Mouse (Mus musculus): ENCODE measurements around the gene Khnyn. TPM values are rescaled to one million over a fixed set of nuclear protein-coding genes. Genes with fewer than 3 reads are reported as not detected.

The Khnyn gene
- 10 to 100 TPM; 13.4 to 13.9 TPM for polyA plus RNA-seq (2017; shearing (Covaris generic))

GRCm38 (mm10) chr14:55884713-55885113 is at the start of gene Khnyn:
Gene Khnyn, plus strand, starts transcription at chr14:55884947.
- ATAC-seq, result peak; percentile 71

DNA sequence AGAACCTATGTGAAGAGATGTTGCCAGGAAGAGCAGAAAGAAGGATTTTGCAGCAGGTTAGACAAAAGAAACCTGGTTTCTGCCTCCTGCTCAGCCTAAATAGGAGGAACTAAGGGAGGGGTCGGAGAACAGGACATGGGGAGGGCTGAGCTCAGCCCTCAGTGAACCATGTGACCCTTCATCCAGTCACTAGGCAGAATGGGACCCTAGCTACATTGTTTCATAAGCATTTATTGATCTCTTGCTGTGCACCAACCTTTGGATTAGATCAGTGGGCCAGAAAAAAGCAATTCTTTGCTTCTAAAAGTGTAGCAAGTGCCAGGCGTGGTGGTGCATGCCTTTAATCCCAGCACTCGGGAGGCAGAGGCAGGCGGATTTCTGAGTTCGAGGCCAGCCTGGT is 46.4 kb upstream of the Khnyn start:
- no peak for ATAC-seq

- no peak for ATAC-seq
Measured at GRCm38 (mm10) chr14:55838740-55839139, 46.0 kb upstream of the Khnyn start.

DNA sequence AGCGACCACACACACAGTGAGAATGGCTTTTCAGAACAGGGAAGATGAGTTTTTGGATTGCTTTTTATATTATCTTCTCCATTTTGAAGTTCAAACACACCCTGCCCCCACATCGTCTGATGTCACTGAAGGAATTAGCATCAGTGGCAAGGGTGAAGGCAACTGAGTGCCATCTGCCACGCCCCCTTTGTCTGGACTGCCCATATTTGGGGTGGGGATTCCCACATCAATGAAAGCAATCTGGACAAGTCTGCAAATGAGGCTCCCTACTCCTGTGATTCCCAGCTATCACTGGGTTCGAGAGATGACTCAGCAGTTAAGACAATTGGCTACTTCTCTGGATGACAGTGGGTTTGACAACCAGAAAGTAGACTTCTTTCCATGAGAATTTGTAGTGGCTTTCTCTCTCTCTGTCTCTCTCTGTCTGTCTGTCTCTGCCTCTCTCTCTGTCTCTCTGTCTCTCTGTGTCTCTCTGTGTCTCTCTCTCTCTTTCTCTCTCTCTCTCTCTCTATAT is 43.8 kb upstream of the Khnyn start:
- ATAC-seq, result no peak

GRCm38 (mm10) chr14:55842794-55843193 is 42.0 kb upstream of the Khnyn start:
- no peak for ATAC-seq

GRCm38 (mm10) chr14:55845506-55846294 is 39.0 kb upstream of the Khnyn start:
- ATAC-seq, result no peak

GRCm38 (mm10) chr14:55850885-55851284 is 33.9 kb upstream of the Khnyn start:
- no peak for ATAC-seq

- no peak for ATAC-seq
Measured at GRCm38 (mm10) chr14:55852646-55853551, 31.8 kb upstream of the Khnyn start.

DNA sequence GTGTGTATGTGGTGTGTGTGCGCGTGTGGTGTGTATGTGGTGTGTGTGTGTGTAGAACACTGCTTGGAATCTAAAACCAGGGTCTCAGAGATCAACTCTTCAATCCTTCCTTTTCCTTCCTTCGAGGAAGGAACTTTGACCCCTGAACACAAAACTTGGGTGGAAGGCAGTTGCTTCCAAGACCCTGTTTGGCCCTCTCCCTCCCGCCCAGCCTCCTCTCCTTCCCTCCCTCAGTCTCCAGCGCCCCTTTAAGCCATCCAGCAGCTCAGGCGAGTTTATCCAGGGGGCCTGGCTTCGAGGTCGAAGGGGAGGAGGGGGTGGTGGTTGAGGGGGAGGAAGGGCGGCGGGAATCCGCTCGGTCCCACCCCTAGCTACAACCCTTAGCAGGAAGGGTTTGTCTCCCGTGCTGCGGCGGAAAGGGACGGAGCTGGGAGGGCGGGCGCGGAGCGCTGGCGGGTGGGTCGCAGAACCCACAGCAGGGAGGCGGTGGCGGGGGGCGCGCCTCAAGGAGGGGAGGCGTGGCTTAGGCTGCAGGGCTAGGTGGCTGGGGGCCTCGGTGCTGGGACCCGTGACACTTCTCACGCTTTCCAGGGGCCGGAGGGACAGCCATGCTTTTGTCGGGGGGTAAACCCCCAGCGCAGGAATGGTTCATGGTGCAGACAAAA is 31.0 kb upstream of the Khnyn start, which contains the start of gene Nynrin:
TSS of gene Nynrin (plus strand) at position 390 of the 665 bp plus-strand sequence.
- no peak for ATAC-seq

DNA sequence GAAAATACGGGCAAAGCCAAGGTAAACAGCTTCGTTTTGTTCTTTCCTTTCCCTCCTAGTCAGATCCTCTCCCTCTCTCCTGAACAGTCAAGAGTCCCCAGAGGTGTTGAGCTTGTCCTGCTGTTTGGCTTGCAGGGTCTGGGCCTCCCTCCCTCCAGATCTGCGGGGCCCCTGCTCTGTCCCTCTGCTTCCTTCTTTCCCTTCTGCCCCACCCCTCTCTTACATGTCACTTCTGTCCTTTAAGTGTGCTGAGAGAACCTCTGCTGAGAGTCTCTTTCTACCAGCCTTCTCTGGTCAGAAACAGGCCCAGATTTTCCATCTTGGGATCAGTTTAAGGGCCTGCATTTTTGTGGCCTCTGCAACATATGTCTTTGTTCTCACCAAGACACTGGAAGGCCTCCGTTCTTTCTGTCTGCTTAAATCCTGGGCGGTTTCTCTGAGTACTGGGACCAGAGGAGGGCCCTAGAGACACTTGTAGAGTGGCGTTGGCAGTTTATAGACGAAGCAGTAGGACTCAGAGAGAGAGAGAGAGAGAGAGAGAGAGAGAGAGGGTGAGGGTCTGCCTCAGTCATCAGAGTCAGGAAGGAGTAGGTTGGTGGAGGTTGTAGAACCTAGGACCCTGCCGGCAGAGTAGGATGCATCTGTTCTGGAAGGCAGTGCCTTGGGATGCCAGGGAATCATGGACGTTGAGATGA is 30.2 kb upstream of the Khnyn start:
- no peak for ATAC-seq

DNA sequence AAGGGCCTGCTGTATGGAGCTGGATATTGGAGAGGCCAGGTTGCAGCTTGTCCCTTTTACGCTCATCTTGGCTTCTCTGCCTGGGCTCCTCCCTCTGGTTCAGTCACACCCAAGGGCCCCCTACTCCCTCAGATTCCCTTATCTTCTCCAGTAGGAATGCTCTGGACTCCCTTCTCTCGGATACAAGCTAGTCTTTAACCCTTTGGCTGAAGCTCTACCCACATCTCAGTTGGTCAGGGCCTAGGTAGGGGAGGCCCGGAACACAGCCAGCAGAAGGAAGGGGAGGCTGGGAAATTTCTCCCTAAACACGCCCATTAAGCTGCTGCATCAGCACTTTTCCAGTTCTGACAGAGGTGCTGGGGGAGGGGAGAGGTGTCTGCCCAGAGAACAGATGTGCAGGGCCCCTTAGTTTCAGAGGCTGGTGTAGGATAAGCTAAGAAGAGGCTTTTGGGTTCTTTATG is 29.6 kb upstream of the Khnyn start:
- ATAC-seq, result no peak

- ATAC-seq, result no peak
Measured at GRCm38 (mm10) chr14:55857588-55857987, 27.2 kb upstream of the Khnyn start.

DNA sequence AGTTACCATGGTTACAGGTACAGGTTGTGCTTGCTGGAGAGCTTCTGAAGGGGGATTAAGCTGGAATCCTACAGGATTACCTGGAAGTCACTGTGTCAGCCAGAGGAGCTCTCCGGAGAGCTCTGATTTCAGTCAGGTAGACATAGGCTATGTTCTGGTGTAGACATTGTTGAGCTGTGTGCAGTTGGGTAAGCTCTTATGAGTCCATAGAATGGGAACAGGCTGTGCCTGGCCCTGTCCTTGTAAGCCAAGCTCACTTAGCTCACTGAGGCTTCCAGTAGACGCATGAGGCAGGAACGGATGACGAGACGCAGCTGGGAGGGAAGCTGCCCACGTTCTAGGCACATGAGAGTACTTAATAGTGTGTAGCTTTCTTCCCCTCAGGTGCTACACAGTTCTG is 22.6 kb upstream of the Khnyn start:
- no peak for ATAC-seq

DNA sequence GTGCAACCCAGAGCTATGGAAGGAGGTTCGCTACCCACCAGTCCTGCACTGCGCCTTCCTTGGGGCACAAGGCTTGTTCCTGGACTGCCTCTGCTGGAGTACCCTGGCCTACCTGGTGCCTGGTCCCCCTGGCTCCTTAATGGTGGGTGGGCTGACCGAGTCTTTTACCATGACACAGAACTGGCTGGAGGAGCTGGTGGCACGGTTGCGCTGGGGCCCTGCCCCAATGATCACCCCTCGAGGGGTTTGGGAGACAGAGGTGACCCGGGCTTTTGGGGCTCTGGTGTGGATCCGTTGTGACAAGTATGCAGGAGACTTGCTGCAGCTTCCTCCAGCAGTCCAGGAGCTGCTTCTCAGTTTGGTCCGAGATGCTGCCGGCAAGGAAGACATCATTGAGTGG is 21.8 kb upstream of the Khnyn start:
- no peak for ATAC-seq

- peak; percentile 62 for ATAC-seq
Measured at GRCm38 (mm10) chr14:55863773-55864172, 21.0 kb upstream of the Khnyn start.

DNA sequence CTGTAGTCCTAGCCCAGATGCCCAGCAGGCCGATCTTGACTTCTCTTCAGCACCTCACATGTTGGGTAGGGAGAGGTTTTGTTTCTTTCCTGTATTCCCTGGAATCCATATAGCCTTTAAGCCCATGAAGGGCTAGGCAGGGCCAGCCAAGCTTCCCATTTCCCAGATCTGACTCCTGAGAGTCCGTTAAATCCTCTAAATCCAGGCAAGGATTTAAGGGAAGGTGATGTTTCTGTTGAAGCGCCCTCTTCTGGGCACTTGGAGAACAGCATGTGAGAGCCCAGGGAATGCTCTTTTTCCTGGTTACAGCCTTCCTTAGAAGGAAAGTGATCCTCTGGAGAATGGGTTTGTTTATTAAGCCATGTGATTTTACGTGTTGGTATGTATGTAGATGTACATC is 17.8 kb upstream of the Khnyn start:
- no peak for ATAC-seq

DNA sequence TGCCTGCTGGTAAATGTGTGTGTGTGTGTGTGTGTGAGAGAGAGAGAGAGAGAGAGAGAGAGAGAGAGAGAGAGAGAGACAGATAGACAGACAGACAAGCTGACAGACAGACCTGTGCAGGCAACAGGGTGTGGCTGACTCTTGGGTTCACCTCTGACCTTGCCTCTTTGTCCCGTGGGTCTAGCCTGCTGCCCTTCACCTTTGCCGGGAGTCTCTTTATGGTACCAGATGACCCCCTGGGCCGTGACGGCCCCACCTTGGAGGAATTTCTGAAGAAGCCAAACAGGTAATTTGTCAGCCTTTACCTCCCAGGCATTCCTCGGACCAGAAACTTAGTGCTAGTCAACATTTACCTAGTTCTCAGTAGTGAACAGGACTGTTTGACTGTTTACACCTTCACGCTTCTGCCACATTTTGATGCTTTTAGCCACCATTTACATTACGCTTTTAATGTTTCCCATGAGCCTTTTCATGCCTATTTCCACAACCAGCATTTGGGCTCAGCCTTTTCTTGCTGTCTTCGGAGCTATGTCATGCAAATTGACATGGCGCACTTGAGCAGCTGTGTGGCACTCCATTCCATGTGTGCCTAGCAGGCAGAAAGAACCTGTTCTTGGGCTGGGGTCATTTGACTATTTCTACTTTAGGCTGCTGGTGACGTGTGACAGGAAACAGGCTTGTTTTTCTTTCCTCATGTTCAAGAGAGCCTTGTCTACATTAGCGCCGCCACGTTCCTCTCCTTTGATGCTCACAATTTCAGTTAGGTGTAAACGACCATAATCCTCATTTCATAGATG is 16.3 kb upstream of the Khnyn start:
- no peak for ATAC-seq

DNA sequence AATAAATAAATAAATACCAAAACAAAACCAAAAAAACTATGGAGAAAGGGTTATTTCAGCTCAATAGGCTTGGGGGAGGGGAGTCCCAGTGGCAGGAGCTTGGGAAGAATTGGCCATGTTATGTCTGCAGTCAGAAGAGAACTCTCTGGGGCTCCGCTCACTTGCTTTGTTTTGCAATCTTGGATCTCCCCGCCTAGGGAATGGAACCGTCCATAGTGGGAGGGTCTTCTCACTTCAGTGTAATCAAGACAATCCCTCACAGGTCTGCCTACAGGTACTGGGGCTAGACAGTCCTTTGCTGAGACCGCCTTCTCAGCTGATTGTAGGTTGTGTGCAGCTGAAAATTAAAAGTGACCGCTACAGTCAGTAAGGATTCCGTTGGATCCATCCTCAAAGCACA is 15.2 kb upstream of the Khnyn start:
- ATAC-seq, result no peak

DNA sequence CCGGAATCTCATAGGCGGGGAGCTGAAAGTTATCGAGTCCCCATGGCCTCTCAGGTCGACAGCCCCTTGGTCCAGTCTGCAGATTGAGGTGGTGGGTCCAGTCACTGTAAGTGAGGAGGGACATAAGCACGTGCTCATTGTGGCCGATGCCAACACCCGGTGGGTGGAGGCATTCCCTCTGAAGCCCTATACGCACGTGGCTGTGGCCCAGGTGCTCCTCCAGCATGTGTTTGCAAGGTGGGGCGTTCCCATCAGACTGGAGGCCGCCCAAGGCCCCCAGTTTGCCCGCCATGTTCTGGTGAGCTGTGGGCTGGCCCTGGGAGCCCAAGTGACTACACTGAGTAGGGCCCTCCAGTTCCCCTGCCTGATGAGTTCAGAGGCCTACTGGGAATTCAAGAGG is 12.7 kb upstream of the Khnyn start:
- no peak for ATAC-seq

DNA sequence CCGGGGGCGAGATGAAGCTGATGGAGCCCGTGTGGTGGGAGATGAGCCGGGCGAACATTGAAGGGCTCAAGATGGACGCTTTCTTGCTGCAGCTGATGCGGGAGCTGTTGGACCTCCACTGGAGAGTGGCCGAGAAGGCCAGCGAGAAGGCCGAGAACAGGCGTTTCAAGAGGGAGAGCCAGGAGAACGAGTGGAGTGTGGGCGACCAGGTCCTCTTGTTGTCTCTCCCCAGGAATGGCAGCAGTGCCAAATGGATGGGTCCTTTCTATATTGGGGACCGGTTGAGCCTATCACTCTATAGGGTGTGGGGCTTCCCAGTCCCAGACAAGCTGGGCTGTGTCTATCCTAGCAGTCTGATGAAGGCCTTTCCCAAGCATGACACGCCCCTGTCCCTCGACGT is 12.2 kb upstream of the Khnyn start:
- no peak for ATAC-seq

DNA sequence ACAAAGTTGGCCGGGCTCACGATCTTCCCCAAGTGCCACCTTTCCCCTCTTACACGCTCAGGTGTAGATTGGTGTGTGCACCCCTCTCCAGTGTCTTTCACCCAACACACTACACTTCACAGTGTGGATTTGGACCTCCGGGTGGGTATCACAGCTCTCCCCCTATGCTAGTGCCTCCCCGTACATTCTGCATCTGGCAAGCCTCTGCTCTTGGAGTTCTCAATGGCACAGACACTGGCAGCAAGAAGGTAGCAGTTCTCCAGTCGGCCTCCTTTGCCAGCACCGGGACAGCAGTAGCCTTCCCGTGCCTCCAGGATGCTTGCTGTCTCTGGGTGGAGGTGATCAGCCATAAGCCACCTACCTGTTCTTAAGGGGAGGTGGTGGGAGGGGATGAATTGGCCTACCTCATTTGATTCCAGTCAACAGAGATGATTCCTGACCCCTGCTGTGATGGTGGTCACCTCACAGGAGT is 11.5 kb upstream of the Khnyn start:
- no peak for ATAC-seq
